Mouse (Mus musculus) right cerebral cortex, postnatal 25 days (tissue): Measurements from ENCODE around the gene Ipo4.

Experiments
- DNase-seq: peaks from one replicate; pipeline ENCODE4 v3.0.0; 2022

Ipo4 gene

GRCm38 (mm10) chr14:55586149-55586548, 49.6 kb downstream of the Ipo4 start:
- DNase-seq: no peak

DNA sequence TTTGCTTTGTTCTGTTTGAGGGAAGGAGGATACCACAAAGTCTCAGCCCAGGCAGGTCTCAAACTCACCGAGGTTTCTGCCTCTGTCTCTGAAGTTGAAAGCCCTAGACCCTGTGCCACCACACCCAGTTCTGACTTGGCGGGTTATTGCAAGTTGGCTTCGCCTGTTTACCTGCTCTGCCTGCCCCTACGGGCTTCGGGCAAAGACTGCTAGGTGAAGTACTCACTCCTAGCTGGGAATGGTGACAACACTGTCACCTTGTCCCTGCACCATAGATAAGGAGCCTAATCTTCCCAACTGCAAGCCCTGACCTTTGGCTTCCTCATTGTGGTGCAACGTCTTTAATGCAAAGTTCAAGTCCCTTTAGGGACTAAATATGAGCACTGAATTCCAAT, 50.2 kb downstream of the Ipo4 start:
- no peak for DNase-seq

DNA sequence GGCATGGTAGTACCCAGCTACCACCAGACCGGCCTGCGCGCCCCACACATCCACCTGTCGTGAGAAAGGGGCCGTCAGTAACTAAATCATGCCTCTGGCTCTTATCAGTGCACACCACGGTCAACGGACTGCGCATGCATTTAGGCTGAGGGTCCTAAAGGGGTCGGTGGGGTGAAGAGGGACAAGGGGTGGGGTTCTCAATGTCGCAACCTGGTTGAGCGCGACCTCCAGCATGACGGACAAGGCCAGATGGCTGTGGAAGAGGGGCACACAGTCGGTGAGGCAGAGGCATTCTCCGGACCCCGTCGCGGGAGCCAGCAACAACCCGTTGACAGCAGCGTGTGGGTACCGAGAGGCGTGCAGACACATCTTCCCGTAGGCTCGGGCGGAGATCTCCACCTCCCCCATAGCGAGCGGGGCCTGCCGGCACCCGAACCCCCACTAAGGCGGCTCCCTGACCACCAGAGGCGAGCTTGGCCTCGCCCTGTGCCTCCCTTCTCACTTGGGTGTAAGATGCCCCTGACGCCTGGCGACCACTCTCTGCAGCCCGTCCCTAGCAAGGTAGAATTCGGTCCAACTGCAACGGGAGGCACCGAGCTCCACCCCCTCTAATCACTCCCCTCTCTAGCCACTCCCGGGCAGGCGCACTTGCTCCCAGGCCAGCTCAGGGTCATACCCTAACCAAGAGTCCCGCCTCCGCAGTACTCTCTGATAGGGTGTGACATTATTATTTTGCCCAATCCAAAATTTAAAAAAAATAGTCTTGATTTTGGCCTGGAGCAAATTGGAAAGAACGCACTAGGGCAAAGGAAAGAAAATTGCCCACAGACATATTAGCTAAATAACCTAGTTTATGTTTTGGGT, 50.8 kb downstream of the Ipo4 start, which contains the start of gene Emc9:
Gene Emc9, minus strand, starts transcription at position 601 of the 864 bp plus-strand sequence.
- peak; percentile 69 for DNase-seq

DNA sequence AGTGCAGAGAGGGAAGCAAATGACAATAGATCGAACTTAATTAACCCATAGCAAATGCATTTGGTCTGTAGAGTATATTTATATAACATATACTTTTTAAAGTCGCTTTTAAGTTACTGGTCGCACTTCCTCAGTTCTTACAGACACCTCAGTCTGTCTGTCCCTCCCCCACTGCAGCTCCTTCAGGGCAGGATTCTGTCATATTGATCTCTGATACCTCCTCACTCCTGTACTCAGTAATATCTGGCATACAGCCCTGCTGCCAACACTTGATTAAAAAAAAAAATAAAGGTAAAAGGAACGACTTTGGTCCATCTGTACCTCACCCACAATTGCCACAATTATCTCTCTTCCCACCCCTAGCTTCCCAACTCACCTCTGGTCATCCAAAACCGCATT, 51.5 kb downstream of the Ipo4 start:
- DNase-seq: no peak

DNA sequence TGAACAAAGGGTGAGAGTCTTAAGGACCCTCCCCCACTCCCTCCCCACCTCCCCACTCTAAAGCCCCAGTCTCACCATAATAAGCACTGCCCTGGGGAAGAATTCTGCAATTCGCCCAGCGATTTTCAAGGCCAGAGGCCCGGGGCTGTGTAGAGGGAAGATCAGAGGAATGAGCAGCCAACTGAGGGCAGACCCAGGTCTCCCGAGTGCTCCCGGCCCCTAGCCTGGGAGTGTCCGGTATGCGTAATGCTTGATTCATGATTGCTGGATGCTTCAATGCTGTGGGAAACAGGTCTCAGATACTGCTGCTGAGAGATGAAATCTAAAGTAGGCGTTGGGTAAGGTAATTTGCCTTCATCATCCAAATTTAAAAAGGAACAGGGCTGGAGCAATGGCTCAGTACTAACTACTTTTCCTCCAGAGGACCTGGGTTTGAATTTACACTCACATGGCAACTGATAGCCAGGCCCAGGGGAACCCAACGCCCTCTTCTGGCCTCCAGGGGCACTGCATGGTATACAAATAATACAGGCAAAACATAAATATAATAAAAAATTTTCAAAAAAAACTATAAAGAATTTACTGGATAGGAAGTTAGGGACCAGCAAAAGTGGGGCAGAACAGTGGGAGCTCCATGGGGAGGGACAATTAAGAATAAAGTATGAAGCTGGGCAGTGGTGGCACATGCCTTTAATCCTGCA, 53.6 kb downstream of the Ipo4 start:
- no peak for DNase-seq

GRCm38 (mm10) chr14:55580731-55581130, 55.0 kb downstream of the Ipo4 start:
- DNase-seq: no peak

DNA sequence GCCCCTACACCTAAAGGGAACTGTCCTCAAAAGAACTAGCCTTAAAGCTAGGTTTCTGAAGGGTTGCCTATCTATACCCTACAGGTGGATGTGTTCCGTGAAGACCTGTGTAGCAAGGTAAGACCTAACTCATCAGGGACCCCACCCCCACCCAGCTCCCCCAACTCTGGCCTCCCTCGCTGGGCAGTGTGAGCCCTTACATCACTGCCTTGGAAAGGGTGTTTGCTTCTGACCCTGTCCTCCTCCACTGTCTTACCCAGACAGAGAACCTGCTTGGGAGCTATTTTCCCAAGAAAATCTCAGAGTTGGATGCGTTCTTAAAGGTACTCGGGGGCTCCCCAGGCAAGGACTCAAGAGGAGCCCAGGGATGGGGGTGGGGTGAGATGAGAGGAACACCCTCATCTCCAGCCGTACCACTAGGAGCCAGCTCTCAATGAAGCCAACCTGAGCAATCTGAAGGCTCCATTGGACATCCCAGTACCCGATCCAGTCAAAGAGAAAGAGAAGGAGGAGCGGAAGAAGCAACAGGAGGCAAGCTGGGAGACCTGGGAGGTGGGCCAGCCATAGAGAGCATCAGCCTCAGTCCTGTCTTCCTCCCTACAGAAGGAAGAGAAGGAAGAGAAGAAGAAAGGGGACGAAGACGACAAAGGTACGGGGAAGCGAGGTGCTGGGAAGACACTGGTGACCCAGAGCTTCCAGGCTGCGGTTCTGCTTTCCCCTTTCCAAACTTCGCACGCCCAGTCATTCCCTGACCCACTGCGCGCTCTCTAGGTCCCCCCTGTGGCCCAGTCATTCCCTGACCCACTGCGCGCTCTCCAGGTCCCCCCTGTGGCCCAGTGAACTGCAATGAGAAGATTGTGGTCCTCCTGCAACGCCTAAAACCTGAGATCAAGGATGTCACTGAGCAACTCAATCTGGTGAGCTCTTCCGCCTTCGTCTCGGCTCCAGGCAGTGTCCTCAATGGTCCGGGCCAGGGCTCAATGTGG, 56.0 kb downstream of the Ipo4 start:
- DNase-seq: no peak

GRCm38 (mm10) chr14:55578668-55579269, 57.0 kb downstream of the Ipo4 start:
- DNase-seq: no peak

- peak; percentile 77 for DNase-seq
Observed at GRCm38 (mm10) chr14:55577871-55578667, 57.7 kb downstream of the Ipo4 start, which contains the start of gene Psme1. Gene Psme1 (plus strand): TSS chr14:55578123.

- DNase-seq: no peak
Observed at GRCm38 (mm10) chr14:55576376-55576775, 59.4 kb downstream of the Ipo4 start.

DNA sequence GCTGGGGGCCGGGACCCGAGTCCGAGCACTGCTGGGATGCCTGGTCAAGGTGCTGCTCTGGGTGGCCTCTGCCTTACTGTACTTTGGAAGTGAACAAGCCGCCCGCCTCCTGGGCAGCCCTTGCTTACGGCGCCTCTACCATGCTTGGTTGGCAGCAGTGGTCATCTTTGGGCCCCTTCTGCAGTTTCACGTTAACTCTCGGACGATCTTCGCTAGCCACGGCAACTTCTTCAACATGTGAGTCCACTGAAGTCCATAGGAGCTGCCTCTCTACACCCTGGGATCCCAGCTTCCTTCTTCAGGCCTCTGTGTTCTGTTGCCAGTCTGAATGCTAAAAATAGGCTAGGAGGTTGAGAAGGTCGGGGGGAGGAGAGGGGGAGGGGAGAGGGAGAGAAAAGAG, 60.0 kb downstream of the Ipo4 start:
- DNase-seq: no peak
